Mouse (Mus musculus): ENCODE results near the gene Mri1. TPM values are rescaled to one million over a fixed set of nuclear protein-coding genes. Genes with fewer than 3 reads are reported as not detected.
A peak's percentile ranks its signal among the peaks of the same experiment; 100 is the strongest.

Mri1 gene
- polyA plus RNA-seq, 1 experiment from 2014 or later: 53.3 TPM

GRCm38 (mm10) chr8:84269950-84270773 is 13.0 kb upstream of the Mri1 start, which contains the start of gene Ccdc130:
TSS of gene Ccdc130 (minus strand) at chr8:84270380.
- under 1% methylated on average over 44 of the region's 44 CpGs for WGBS
- H3K4me1 ChIP-seq: peaks cover 13% of the 10 kb centered on the region

DNA sequence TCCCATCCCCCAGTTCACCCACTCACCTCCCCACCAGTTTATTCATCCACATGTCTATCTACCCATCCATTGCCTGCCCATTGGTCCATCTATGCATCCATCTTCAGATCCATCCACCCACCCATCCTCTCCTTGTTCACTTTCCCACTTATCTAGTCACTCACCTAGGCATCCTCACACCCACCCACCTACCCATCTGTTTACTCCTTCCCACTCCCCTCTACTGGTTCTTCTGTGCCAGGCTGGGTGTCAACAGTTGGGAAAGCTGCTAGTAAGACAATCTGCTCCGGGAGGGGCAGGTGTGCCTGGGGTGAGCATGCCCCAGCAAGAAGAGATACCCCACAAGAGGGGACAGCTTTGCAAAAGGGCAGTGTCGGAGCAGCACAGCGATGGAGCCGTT is 4.0 kb upstream of the Mri1 start:
- Histone ChIP-seq H3K27ac (replicated peaks) (no peak overlapping the region), H3K27me3 (no peaks in the 10 kb centered on the region), H3K36me3 (peaks cover 65% of the 10 kb centered on the region), H3K9me3 (no peaks in the 10 kb centered on the region), H3K4me1 (peaks cover 15% of the 10 kb centered on the region), H3K9ac (replicated peaks) (no peak overlapping the region), H3K4me3 (no peak overlapping the region), H3K4me2 (replicated peaks) (no peak overlapping the region)
- ATAC-seq (replicated peaks): no peak
- WGBS: 95% methylated on average over 4 of the region's 4 CpGs

More at GRCm38 (mm10) chr8:84269950-84270773, 13.0 kb upstream of the Mri1 start, which contains the start of gene Ccdc130:
- peak within 1 kb of the TSS; percentile 65 for H3K4me3 ChIP-seq
- peak within 1 kb of the TSS; percentile 82 for H3K9ac ChIP-seq (replicated peaks)
- H3K4me2 ChIP-seq (replicated peaks): peak within 1 kb of the TSS; percentile 74
- H3K36me3 ChIP-seq: peaks cover 15% of the 10 kb centered on the region; the same call in 1 of the 2 replicates
- H3K27ac ChIP-seq (replicated peaks): peak within 1 kb of the TSS; percentile 67
- H3K9me3 ChIP-seq: no peaks in the 10 kb centered on the region
- no peaks in the 10 kb centered on the region for H3K27me3 ChIP-seq
- peak; percentile 99 for ATAC-seq (replicated peaks)

DNA sequence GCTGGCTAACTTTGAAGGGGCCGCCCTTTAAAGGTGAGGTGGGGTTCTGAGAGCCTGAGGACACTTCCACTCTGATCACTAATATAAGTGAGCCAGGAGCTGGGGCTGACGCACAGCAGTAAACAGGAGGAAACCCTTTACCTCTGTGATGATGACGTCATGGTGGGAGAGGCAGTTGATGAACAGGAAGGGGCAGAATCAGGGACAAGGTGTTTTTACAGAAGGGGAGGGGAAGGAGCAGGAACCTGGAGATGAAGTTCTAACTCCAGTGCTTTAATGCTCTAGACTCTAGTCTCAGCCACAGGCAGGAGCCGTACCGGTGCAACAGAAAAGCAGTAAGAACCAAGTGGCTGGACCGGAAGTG is 686 bp downstream of the Mri1 start:
- Histone ChIP-seq H3K9ac (replicated peaks) (peak overlapping the region; percentile 85), H3K4me2 (replicated peaks) (peak overlapping the region; percentile 79), H3K4me1 (peaks cover 17% of the 10 kb centered on the region), H3K4me3 (peak overlapping the region; percentile 83), H3K9me3 (no peaks in the 10 kb centered on the region), H3K27ac (replicated peaks) (peak overlapping the region; percentile 93), H3K36me3 (peaks cover 60% of the 10 kb centered on the region), H3K27me3 (no peaks in the 10 kb centered on the region)
- ATAC-seq (replicated peaks): peak; percentile 47
- 11% methylated on average over 6 of the region's 6 CpGs for whole genome bisulfite sequencing

GRCm38 (mm10) chr8:84255858-84256257 is 1.3 kb downstream of the Mri1 start:
- Histone ChIP-seq H3K4me2 (replicated peaks) (peak overlapping the region; percentile 79), H3K36me3 (peaks cover 61% of the 10 kb centered on the region), H3K27ac (replicated peaks) (no peak overlapping the region), H3K9me3 (no peaks in the 10 kb centered on the region), H3K4me1 (peaks cover 17% of the 10 kb centered on the region), H3K9ac (replicated peaks) (no peak overlapping the region), H3K27me3 (no peaks in the 10 kb centered on the region), H3K4me3 (peak overlapping the region; percentile 83)
- 76% methylated on average over 3 of the region's 3 CpGs for WGBS
- ATAC-seq (replicated peaks): 0 out of 2 replicates have a peak, but pooled peaks have one; percentile 0

DNA sequence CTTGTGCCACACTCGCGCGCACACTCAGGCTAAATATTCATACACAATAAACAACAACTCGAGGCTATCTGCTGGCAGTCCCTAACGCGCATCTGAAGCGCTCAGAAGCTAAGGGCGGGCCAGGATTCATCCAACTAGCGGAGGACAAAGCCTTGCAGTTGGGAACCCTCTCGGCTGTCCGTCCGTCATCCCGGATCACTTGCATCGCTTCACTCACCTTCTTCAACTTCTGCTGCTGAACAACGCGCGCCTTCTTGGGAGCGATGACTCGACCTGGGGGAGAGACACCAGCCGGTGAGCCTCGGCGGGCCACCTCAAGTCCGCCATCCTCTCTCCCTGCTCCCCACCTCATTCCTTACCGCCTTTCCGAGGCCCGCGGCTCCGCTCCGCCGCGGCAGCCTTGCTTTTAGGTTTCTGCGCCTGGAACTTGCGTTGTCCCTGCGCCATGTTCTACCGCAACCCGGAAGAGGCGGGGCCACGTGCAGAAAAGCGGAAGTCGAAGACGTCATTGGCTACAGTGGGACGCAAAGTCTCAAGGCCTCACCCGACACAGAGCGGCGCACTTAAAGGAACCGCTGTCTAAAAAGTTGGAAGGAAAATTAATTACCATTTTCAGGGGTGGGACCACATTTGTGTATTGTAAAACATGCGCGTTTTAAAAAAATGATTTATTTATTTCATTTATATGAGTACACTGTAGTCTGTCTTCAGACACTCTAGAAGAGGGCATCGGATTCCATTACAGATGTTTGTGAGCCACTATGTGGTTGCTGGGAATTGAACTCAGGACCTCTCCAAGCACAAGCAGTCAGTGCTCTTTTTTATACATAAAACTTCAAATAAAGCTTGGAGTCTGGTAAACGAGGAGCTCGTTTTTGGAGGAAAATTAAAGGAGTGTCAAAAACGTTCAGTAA is 7.6 kb downstream of the Mri1 start, which contains the start of gene D8Ertd738e:
Gene D8Ertd738e, minus strand, starts transcription at position 463 of the 914 bp plus-strand sequence.
- H3K4me2 ChIP-seq (replicated peaks): peak within 1 kb of the TSS; percentile 85
- no peaks in the 10 kb centered on the region for H3K9me3 ChIP-seq
- peak within 1 kb of the TSS; percentile 81 for H3K9ac ChIP-seq (replicated peaks)
- peak within 1 kb of the TSS; percentile 93 for H3K4me3 ChIP-seq
- H3K36me3 ChIP-seq: peaks cover 65% of the 10 kb centered on the region
- peaks cover 8% of the 10 kb centered on the region for H3K4me1 ChIP-seq
- 4% methylated on average over 52 of the region's 52 CpGs for WGBS
- H3K27ac ChIP-seq (replicated peaks): peak within 1 kb of the TSS; percentile 78
- no peaks in the 10 kb centered on the region for H3K27me3 ChIP-seq
- ATAC-seq (replicated peaks): peak; percentile 92

GRCm38 (mm10) chr8:84241821-84242220 is 15.3 kb downstream of the Mri1 start:
- no peak overlapping the region for H3K27ac ChIP-seq (replicated peaks)
- H3K4me1 ChIP-seq: peaks cover 20% of the 10 kb centered on the region
- 24% methylated on average over 2 of the region's 2 CpGs for WGBS
- no peak overlapping the region for H3K4me3 ChIP-seq
- ATAC-seq (replicated peaks): no peak
- H3K36me3 ChIP-seq: peaks cover 31% of the 10 kb centered on the region
- no peaks in the 10 kb centered on the region for H3K9me3 ChIP-seq
- no peaks in the 10 kb centered on the region for H3K27me3 ChIP-seq
- no peak overlapping the region for H3K4me2 ChIP-seq (replicated peaks)
- no peak overlapping the region for H3K9ac ChIP-seq (replicated peaks)

- 57% methylated on average over 6 of the region's 6 CpGs for WGBS
- ATAC-seq (replicated peaks): no peak
- H3K27me3 ChIP-seq: no peaks in the 10 kb centered on the region
- H3K9me3 ChIP-seq: no peaks in the 10 kb centered on the region
- H3K4me2 ChIP-seq (replicated peaks): no peak overlapping the region
- no peak overlapping the region for H3K4me3 ChIP-seq
- H3K4me1 ChIP-seq: peaks cover 21% of the 10 kb centered on the region
- H3K9ac ChIP-seq (replicated peaks): 0 out of 2 replicates have a peak overlapping the region, but pooled peaks have one; percentile 2
- no peak overlapping the region for H3K27ac ChIP-seq (replicated peaks)
- H3K36me3 ChIP-seq: peaks cover 24% of the 10 kb centered on the region
Observed at GRCm38 (mm10) chr8:84241167-84241566, 16.0 kb downstream of the Mri1 start.

GRCm38 (mm10) chr8:84237542-84238229 is 19.4 kb downstream of the Mri1 start:
- Histone ChIP-seq H3K9ac (replicated peaks) (peak overlapping the region; percentile 73), H3K27ac (replicated peaks) (peak overlapping the region; percentile 90), H3K9me3 (no peaks in the 10 kb centered on the region), H3K4me1 (peaks cover 49% of the 10 kb centered on the region), H3K36me3 (peaks cover 18% of the 10 kb centered on the region; the same call in 1 of the 2 replicates), H3K27me3 (no peaks in the 10 kb centered on the region), H3K4me2 (replicated peaks) (peak overlapping the region; percentile 74), H3K4me3 (peak overlapping the region; percentile 85)
- WGBS: 21% methylated on average over 19 of the region's 19 CpGs
- ATAC-seq (replicated peaks): peak; percentile 8

GRCm38 (mm10) chr8:84236998-84237473 is 20.1 kb downstream of the Mri1 start, which contains the start of gene Zswim4:
TSS of gene Zswim4 (minus strand) at chr8:84237055.
- H3K4me2 ChIP-seq (replicated peaks): peak within 1 kb of the TSS; percentile 74
- H3K4me3 ChIP-seq: peak within 1 kb of the TSS; percentile 85
- peak; percentile 99 for ATAC-seq (replicated peaks)
- 0% methylated on average over 35 of the region's 35 CpGs for WGBS
- H3K9me3 ChIP-seq: no peaks in the 10 kb centered on the region
- peaks cover 50% of the 10 kb centered on the region for H3K4me1 ChIP-seq
- no peaks in the 10 kb centered on the region for H3K27me3 ChIP-seq
- H3K27ac ChIP-seq (replicated peaks): peak within 1 kb of the TSS; percentile 90
- H3K9ac ChIP-seq (replicated peaks): peak within 1 kb of the TSS; percentile 96
- peaks cover 23% of the 10 kb centered on the region; the same call in 1 of the 2 replicates for H3K36me3 ChIP-seq

GRCm38 (mm10) chr8:84236410-84236997 is 20.6 kb downstream of the Mri1 start:
- 0% methylated on average over 30 of the region's 30 CpGs for WGBS
- H3K27ac ChIP-seq (replicated peaks): peak overlapping the region; percentile 75
- H3K9me3 ChIP-seq: no peaks in the 10 kb centered on the region
- peak; percentile 41 for ATAC-seq (replicated peaks)
- H3K36me3 ChIP-seq: peaks cover 28% of the 10 kb centered on the region
- H3K4me1 ChIP-seq: peaks cover 45% of the 10 kb centered on the region
- H3K27me3 ChIP-seq: no peaks in the 10 kb centered on the region
- H3K4me3 ChIP-seq: peak overlapping the region; percentile 85
- H3K4me2 ChIP-seq (replicated peaks): peak overlapping the region; percentile 64
- H3K9ac ChIP-seq (replicated peaks): peak overlapping the region; percentile 96
